10 mouse cellular contexts compared by ENCODE assay signal in genomic region chr6:135066795-135067445, GRCm38 (mm10). TPM values are rescaled to one million over a fixed set of nuclear protein-coding genes. Genes with fewer than 3 reads are reported as not detected.
DNase-seq lines count a peak whose midpoint lies in the region; ATAC-seq and TF ChIP-seq lines count a peak whose summit lies in the region.
"Had no signal": no experiment of that assay in that cellular context is flagged by ENCODE, and none has a peak within 500 bp of the region (broad histone marks: within the 10 kb centered on the region; RNA-seq: fewer than 3 reads in every experiment).

No protein-coding gene starts in this region.

- DNase-seq in embryo, embryonic 10.5 days (ENCODE audit: low spot score) = peak; percentile 30
- DNase-seq in embryo, embryonic 9.5 days (ENCODE audit: extremely low spot score) = no peak
- DNase-seq in kidney, postnatal 25 days = no peak
- DNase-seq in Patski (ENCODE audit: low read depth, low spot score) = peak; percentile 64
- peak; percentile 76 for DNase-seq in lung, postnatal 0 days (ENCODE audit: low spot score)
- DNase-seq in ovary, postnatal 14 days (ENCODE audit: low spot score) = no peak
- DNase-seq in left cerebral cortex, adult 11 months (ENCODE audit: low spot score) = no peak
- DNase-seq: heart, postnatal 14 days had no signal

- H3K9me3 ChIP-seq in kidney, embryonic 16.5 days (ENCODE audit: low read length) = no peaks in the 10 kb centered on the region
- no peaks in the 10 kb centered on the region for H3K9me3 ChIP-seq in lung, postnatal 0 days (ENCODE audit: low read length)
- H3K9me3 ChIP-seq: liver, embryonic 12.5 days had no signal

- ATAC-seq in kidney, embryonic 16.5 days (ENCODE audit: low FRiP score, low TSS enrichment) = no peak
- ATAC-seq in Patski = peak; percentile 81
- peak; percentile 19 for ATAC-seq in lung, postnatal 0 days
- ATAC-seq: liver, embryonic 12.5 days had no signal

- in situ Hi-C loops in Patski (cut with MboI; ENCODE audit: low pct_unique_long_range_greater_than_20kb) = loop anchor here (5.0 to 25.0 kb wide), 2 partner anchors 40 to 1745 kb away; partner anchors contain the start of genes H2afj and Hist4h4

- no peak overlapping the region for H3K27ac ChIP-seq in kidney, embryonic 16.5 days (ENCODE audit: low read length)
- H3K27ac ChIP-seq in lung, postnatal 0 days (ENCODE audit: low read length) = peak overlapping the region; percentile 93
- H3K27ac ChIP-seq: liver, embryonic 12.5 days had no signal

- peak; percentile 67 for TF ChIP-seq EP300 in lung, postnatal 0 days (IDR thresholded peaks at IDR 0.05)

- H3K4me3 ChIP-seq in kidney, embryonic 16.5 days (ENCODE audit: low read length) = peak overlapping the region; percentile 6; the same call in 1 of the 2 replicates
- peak overlapping the region; percentile 63 for H3K4me3 ChIP-seq in lung, postnatal 0 days (ENCODE audit: low read depth, low read length)
- H3K4me3 ChIP-seq: liver, embryonic 12.5 days had no signal

- H3K9ac ChIP-seq in kidney, embryonic 16.5 days (replicated peaks; ENCODE audit: low read length) = no peak overlapping the region
- H3K9ac ChIP-seq in lung, postnatal 0 days (replicated peaks; ENCODE audit: low read depth) = peak overlapping the region; percentile 87
- H3K9ac ChIP-seq: liver, embryonic 12.5 days had no signal

- 38% methylated on average over 6 of the region's 6 CpGs for whole genome bisulfite sequencing in kidney, embryonic 16.5 days
- 47% methylated on average over 6 of the region's 6 CpGs for WGBS in lung, postnatal 0 days

- H3K4me1 ChIP-seq in kidney, embryonic 16.5 days (ENCODE audit: insufficient read depth, low read length) = peaks cover 29% of the 10 kb centered on the region
- H3K4me1 ChIP-seq in lung, postnatal 0 days (ENCODE audit: insufficient read depth, low read depth, low read length) = no peaks in the 10 kb centered on the region

- H3K4me2 ChIP-seq in kidney, embryonic 16.5 days (replicated peaks; ENCODE audit: low read depth, low read length) = peak overlapping the region; percentile 87; the same call in 1 of the 2 replicates
- H3K4me2 ChIP-seq in lung, postnatal 0 days (replicated peaks; ENCODE audit: low read depth, low read length) = peak overlapping the region; percentile 68

- CTCF ChIA-PET in Patski (lab: Charles Lee) = interaction anchor here (1.0 kb wide), 1 partner anchor 119 kb away, joined by 3 read pairs; no protein-coding TSS in a partner anchor

- TF ChIP-seq CTCF in Patski (IDR thresholded peaks at IDR 0.05) = no peak
- no peak for TF ChIP-seq CTCF in lung, postnatal 0 days (IDR thresholded peaks at IDR 0.05)

- POLR2A ChIA-PET in Patski (lab: Charles Lee) = interaction anchor here (0.9 kb wide), 1 partner anchor 69 kb away, joined by 3 read pairs; no protein-coding TSS in a partner anchor

- H3K36me3 ChIP-seq in kidney, embryonic 16.5 days (ENCODE audit: insufficient read depth, low read length) = no peaks in the 10 kb centered on the region
- H3K36me3 ChIP-seq in lung, postnatal 0 days (ENCODE audit: insufficient read depth, low read length) = no peaks in the 10 kb centered on the region
- H3K36me3 ChIP-seq: liver, embryonic 12.5 days had no signal

- H3K27me3 ChIP-seq in kidney, embryonic 16.5 days (ENCODE audit: insufficient read depth, low read length) = no peaks in the 10 kb centered on the region
- H3K27me3 ChIP-seq in Patski = no peaks in the 10 kb centered on the region
- H3K27me3 ChIP-seq in lung, postnatal 0 days (replicated peaks; ENCODE audit: insufficient read depth, low read length) = no peaks in the 10 kb centered on the region

RNA-seq across cellular contexts. Expression of gene Gprc5a, which starts 1.5 kb away (rescaled TPM):
- 14.3 and 16.7 TPM in 2 replicates for polyA plus RNA-seq in kidney, embryonic 16.5 days (2015; fragmentation: Nextera tagmentation; extraction: Ambion mirVana)
- polyA plus RNA-seq in Patski (2021) = 80.0 TPM
- 601 and 607 TPM in 2 replicates for polyA plus RNA-seq in lung, postnatal 0 days (2015; fragmentation: Nextera tagmentation; extraction: Ambion mirVana)

RNA-seq across cellular contexts. Expression of gene Gprc5d, which starts 51.2 kb away (rescaled TPM):
- polyA plus RNA-seq in kidney, embryonic 16.5 days (2015; fragmentation: Nextera tagmentation; extraction: Ambion mirVana) = not detected in 2 replicates
- not detected for polyA plus RNA-seq in Patski (2021)
- not detected in 2 replicates for polyA plus RNA-seq in lung, postnatal 0 days (2015; fragmentation: Nextera tagmentation; extraction: Ambion mirVana)

RNA-seq across cellular contexts. Expression of gene Ddx47, which starts 55.5 kb away (rescaled TPM):
- 126 TPM in 2 replicates for polyA plus RNA-seq in kidney, embryonic 16.5 days (2015; fragmentation: Nextera tagmentation; extraction: Ambion mirVana)
- 76.9 TPM for polyA plus RNA-seq in Patski (2021)
- 91.6 and 97.1 TPM in 2 replicates for polyA plus RNA-seq in lung, postnatal 0 days (2015; fragmentation: Nextera tagmentation; extraction: Ambion mirVana)

Comparison
In these comparisons a context has a peak if more than half of its experiments do, and no peak if none do; other contexts are left out.
1. DNase-seq: peak in embryo, embryonic 10.5 days (single experiment), Patski (single experiment) and lung, postnatal 0 days (single experiment); none in embryo, embryonic 9.5 days (single experiment), kidney, postnatal 25 days (0 of 2), ovary, postnatal 14 days (single experiment) and left cerebral cortex, adult 11 months (single experiment).